Mouse (Mus musculus): Measurements from ENCODE around the gene Tmem119. TPM values are rescaled to one million over a fixed set of nuclear protein-coding genes. Genes with fewer than 3 reads are reported as not detected.
"Not testable (repeated sequence)": the region's sequence is repeated elsewhere in the genome, so short reads cannot be mapped to it uniquely, and the experiment has no call there.

Tmem119 gene
- polyA plus RNA-seq, 2 experiments, result 1.1 to 1.4 TPM

- TF ChIP-seq EP300 (IDR thresholded peaks at IDR 0.05; ENCODE audit: low read depth), result no peak
- no peak for TF ChIP-seq CTCF (IDR thresholded peaks at IDR 0.05; ENCODE audit: low read depth)
- Histone ChIP-seq H3K4me1 (replicated peaks; ENCODE audit: control insufficient read depth in 2 of 2, insufficient read depth in 2 of 2, low read length in 1 of 2) (peaks cover 0 to 11% of the 10 kb centered on the region in 2 experiments; a peak in 2 of 4 replicates), H3K36me3 (replicated peaks; ENCODE audit: control insufficient read depth, insufficient read depth, low read depth) (no peaks in the 10 kb centered on the region), H3K9ac (replicated peaks) (no peak overlapping the region), H3K27me3 (ENCODE audit: control insufficient read depth, insufficient read depth, low read length) (no peaks in the 10 kb centered on the region), H3K9me3 (ENCODE audit: control insufficient read depth, low read length) (no peaks in the 10 kb centered on the region), H3K4me2 (ENCODE audit: low read depth) (no peak overlapping the region), H3K4me3 (ENCODE audit: insufficient read depth in 1 of 2, low read depth in 2 of 2, low read length in 2 of 2) (no peak overlapping the region), H3K27ac (no peak overlapping the region)
- DNase-seq (ENCODE audit: low read depth in 3 of 3, low spot score in 3 of 3), result no peak
- 29% methylated on average over 5 of the region's 5 CpGs for WGBS (ENCODE audit: insufficient replicate concordance)
- no peak for ATAC-seq (ENCODE audit: insufficient read depth)
Observed at GRCm38 (mm10) chr5:113786985-113787384, 13.3 kb downstream of the Tmem119 start.

GRCm38 (mm10) chr5:113784104-113784503, 16.2 kb downstream of the Tmem119 start:
- not testable (repeated sequence) for H3K9ac ChIP-seq (replicated peaks); DNase-seq (ENCODE audit: low read depth in 3 of 3, low spot score in 3 of 3); ATAC-seq (ENCODE audit: insufficient read depth); H3K4me1 ChIP-seq (replicated peaks; ENCODE audit: control insufficient read depth in 2 of 2, insufficient read depth in 2 of 2, low read length in 1 of 2); H3K27ac ChIP-seq; H3K4me3 ChIP-seq (ENCODE audit: insufficient read depth in 1 of 2, low read depth in 2 of 2, low read length in 2 of 2); H3K27me3 ChIP-seq (ENCODE audit: control insufficient read depth, insufficient read depth, low read length); H3K9me3 ChIP-seq (ENCODE audit: control insufficient read depth, low read length); H3K4me2 ChIP-seq (ENCODE audit: low read depth); H3K36me3 ChIP-seq (replicated peaks; ENCODE audit: control insufficient read depth, insufficient read depth, low read depth)
- WGBS (ENCODE audit: insufficient replicate concordance), result 43% methylated on average over 3 of the region's 3 CpGs

GRCm38 (mm10) chr5:113783581-113784001, 16.7 kb downstream of the Tmem119 start:
- 18% methylated on average over 12 of the region's 12 CpGs for WGBS (ENCODE audit: insufficient replicate concordance)
- no peak overlapping the region for H3K27ac ChIP-seq
- H3K4me1 ChIP-seq (replicated peaks; ENCODE audit: control insufficient read depth in 2 of 2, insufficient read depth in 2 of 2, low read length in 1 of 2), result no peaks in the 10 kb centered on the region
- no peaks in the 10 kb centered on the region for H3K9me3 ChIP-seq (ENCODE audit: control insufficient read depth, low read length)
- H3K36me3 ChIP-seq (replicated peaks; ENCODE audit: control insufficient read depth, insufficient read depth, low read depth), result no peaks in the 10 kb centered on the region
- ATAC-seq (ENCODE audit: insufficient read depth) (peak; percentile 27; the same call in 1 of the 2 replicates), DNase-seq (ENCODE audit: low read depth in 3 of 3, low spot score in 3 of 3) (no peak)
- H3K27me3 ChIP-seq (ENCODE audit: control insufficient read depth, insufficient read depth, low read length), result no peaks in the 10 kb centered on the region
- no peak for TF ChIP-seq CTCF (IDR thresholded peaks at IDR 0.05; ENCODE audit: low read depth)
- no peak for TF ChIP-seq EP300 (IDR thresholded peaks at IDR 0.05; ENCODE audit: low read depth)
- no peak overlapping the region for H3K9ac ChIP-seq (replicated peaks)
- no peak overlapping the region for H3K4me3 ChIP-seq (ENCODE audit: insufficient read depth in 1 of 2, low read depth in 2 of 2, low read length in 2 of 2)
- H3K4me2 ChIP-seq (ENCODE audit: low read depth), result no peak overlapping the region

- WGBS (ENCODE audit: insufficient replicate concordance), result 76% methylated on average over 7 of the region's 7 CpGs
- no peak overlapping the region for H3K27ac ChIP-seq
Observed at GRCm38 (mm10) chr5:113782624-113783023, 17.7 kb downstream of the Tmem119 start.

DNA sequence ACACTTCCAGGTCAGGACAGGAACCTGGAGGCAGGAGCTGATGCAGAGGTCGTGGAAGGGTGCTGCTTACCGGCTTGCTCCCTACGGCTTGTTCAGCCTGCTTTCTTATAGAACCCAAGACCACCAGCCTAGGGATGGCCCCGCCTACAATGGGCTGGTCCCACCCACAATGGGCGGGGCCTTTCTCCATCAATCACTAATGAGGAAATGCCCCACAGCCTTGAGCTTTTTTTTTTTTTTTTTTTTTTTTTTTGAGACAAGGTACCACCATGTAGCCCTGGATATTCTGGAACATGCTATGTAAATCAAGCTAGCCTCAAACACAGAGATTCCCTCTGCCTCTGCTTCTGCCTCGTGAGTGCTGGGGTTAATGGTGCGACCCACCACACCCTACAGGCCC, 18.4 kb downstream of the Tmem119 start:
- Histone ChIP-seq H3K4me1 (replicated peaks; ENCODE audit: control insufficient read depth in 2 of 2, insufficient read depth in 2 of 2, low read length in 1 of 2) (no peaks in the 10 kb centered on the region), H3K27me3 (ENCODE audit: control insufficient read depth, insufficient read depth, low read length) (no peaks in the 10 kb centered on the region), H3K4me3 (ENCODE audit: insufficient read depth in 1 of 2, low read depth in 2 of 2, low read length in 2 of 2) (no peak overlapping the region), H3K27ac (no peak overlapping the region), H3K36me3 (replicated peaks; ENCODE audit: control insufficient read depth, insufficient read depth, low read depth) (peaks cover 6% of the 10 kb centered on the region), H3K4me2 (ENCODE audit: low read depth) (no peak overlapping the region), H3K9ac (replicated peaks) (no peak overlapping the region), H3K9me3 (ENCODE audit: control insufficient read depth, low read length) (no peaks in the 10 kb centered on the region)
- DNase-seq (ENCODE audit: low read depth in 3 of 3, low spot score in 3 of 3), result no peak
- no peak for ATAC-seq (ENCODE audit: insufficient read depth)
- TF ChIP-seq CTCF (IDR thresholded peaks at IDR 0.05; ENCODE audit: low read depth), result no peak
- no peak for TF ChIP-seq EP300 (IDR thresholded peaks at IDR 0.05; ENCODE audit: low read depth)
- 55% methylated on average over 7 of the region's 7 CpGs for WGBS (ENCODE audit: insufficient replicate concordance)

More at GRCm38 (mm10) chr5:113782624-113783023, 17.7 kb downstream of the Tmem119 start:
- no peak overlapping the region for H3K9ac ChIP-seq (replicated peaks)
- no peaks in the 10 kb centered on the region for H3K9me3 ChIP-seq (ENCODE audit: control insufficient read depth, low read length)
- peaks cover 2% of the 10 kb centered on the region; the same call in 1 of the 2 replicates for H3K36me3 ChIP-seq (replicated peaks; ENCODE audit: control insufficient read depth, insufficient read depth, low read depth)
- H3K4me3 ChIP-seq (ENCODE audit: insufficient read depth in 1 of 2, low read depth in 2 of 2, low read length in 2 of 2), result no peak overlapping the region
- DNase-seq (ENCODE audit: low read depth in 3 of 3, low spot score in 3 of 3), result no peak
- no peak for ATAC-seq (ENCODE audit: insufficient read depth)
- TF ChIP-seq CTCF (IDR thresholded peaks at IDR 0.05; ENCODE audit: low read depth), result no peak
- TF ChIP-seq EP300 (IDR thresholded peaks at IDR 0.05; ENCODE audit: low read depth), result no peak
- H3K4me2 ChIP-seq (ENCODE audit: low read depth), result no peak overlapping the region
- H3K4me1 ChIP-seq (replicated peaks; ENCODE audit: control insufficient read depth in 2 of 2, insufficient read depth in 2 of 2, low read length in 1 of 2), result no peaks in the 10 kb centered on the region
- H3K27me3 ChIP-seq (ENCODE audit: control insufficient read depth, insufficient read depth, low read length), result no peaks in the 10 kb centered on the region

Measured in liver, embryonic 14.5 days (tissue).